Mouse (Mus musculus) E14TG2a.4 (cell line): ENCODE measurements at regions not wholly inside any gene's neighbourhood (a gene's known extent, or its start where the extent isn't known, plus 50 kb on each side); places are given as distances from the start of the nearest gene placed in this dataset.

ENCODE experiments used
- CTCF ChIP-seq: conservative IDR thresholded peaks from 2 replicates; pipeline ENCODE4 v1.5.1; 2014; ENCODE audit warnings: low read length
- NANOG ChIP-seq: IDR thresholded peaks from 2 replicates; pipeline ENCODE4 v1.6.1; 2014; ENCODE audit warnings: borderline replicate concordance, low read length, mixed read lengths

DNA sequence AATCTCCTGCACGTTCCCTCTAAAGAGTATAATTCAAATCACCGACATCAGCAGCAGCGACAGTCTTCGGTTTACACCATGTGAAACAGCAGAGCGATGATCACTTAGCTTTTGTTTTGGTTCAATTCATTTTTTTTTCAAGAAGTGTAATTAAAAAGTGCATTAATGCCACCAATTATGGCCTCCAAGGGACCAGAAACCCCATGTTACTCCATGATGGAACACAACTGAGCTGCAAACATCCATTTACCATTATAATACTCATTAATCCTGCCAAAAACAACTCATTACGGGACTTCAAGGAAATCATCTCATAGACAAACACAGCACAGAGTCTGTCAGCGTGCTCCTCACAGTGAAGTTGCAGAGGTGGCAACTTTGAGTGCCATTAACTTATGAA lies 752.2 kb upstream of the Mms22l start:
- TF ChIP-seq CTCF, result no peak
- TF ChIP-seq NANOG, result no peak
